17 mouse cellular contexts compared by ENCODE assay signal in the genomic region with DNA sequence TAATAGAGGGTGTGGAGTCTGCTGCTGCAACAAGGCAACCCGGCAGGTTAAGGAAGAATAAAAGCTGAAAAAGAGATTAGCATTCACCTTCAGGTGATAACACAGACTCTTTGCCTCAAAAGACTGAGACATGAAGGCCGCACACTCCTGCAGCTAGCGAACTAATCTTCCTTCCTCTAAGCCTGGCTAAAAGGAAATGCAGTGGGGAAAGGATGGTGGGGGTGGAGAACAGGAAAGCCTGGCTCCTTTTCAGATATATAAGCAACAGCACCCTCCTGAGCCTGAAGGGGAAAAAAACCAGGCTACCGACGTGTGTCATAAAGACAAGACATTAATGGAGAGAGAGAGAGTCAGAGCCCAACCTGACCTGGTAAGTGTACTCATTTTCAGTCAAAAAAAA.
A peak's percentile ranks its signal among the peaks of the same experiment; 100 is the strongest.
DNase-seq lines count a peak whose midpoint lies in the region; ATAC-seq lines count a peak whose summit lies in the region.
"Had no signal": no experiment of that assay in that cellular context is flagged by ENCODE, and none has a peak within 500 bp of the region (broad histone marks: within the 10 kb centered on the region; RNA-seq: fewer than 3 reads in every experiment).

No protein-coding gene starts in this region.

- DNase-seq in embryo, embryonic 10 days (ENCODE audit: low spot score) = peak; percentile 7
- no peak for DNase-seq in embryo, embryonic 10.5 days (ENCODE audit: low spot score)
- peak; percentile 15 for DNase-seq in kidney, postnatal 10 days
- no peak for DNase-seq in kidney, adult 8-10 months
- no peak for DNase-seq in midbrain, embryonic 11.5 days (ENCODE audit: low spot score, missing footprints)
- peak; percentile 22 for DNase-seq in telencephalon, adult 2 months (ENCODE audit: low read depth, low spot score)
- no peak for DNase-seq in spleen, postnatal 4 days (ENCODE audit: low spot score in 2 of 2)
- DNase-seq: cerebellum, adult 18-20 months; gastrocnemius, postnatal 14 days; kidney, postnatal 14 days; spleen, adult 18-20 months; thymus, adult 2 months had no signal

- H3K4me2 ChIP-seq in midbrain, embryonic 15.5 days = no peak overlapping the region
- H3K4me2 ChIP-seq in midbrain, embryonic 11.5 days = no peak overlapping the region
- H3K4me2 ChIP-seq: limb, embryonic 15.5 days; neural tube, embryonic 12.5 days had no signal

- H3K4me3 ChIP-seq in midbrain, embryonic 15.5 days = no peak overlapping the region
- H3K4me3 ChIP-seq in midbrain, embryonic 11.5 days (ENCODE audit: low read depth, low read length) = no peak overlapping the region
- H3K4me3 ChIP-seq: embryonic facial prominence, embryonic 10.5 days; limb, embryonic 15.5 days; neural tube, embryonic 12.5 days had no signal

- H3K27ac ChIP-seq in midbrain, embryonic 15.5 days = no peak overlapping the region
- H3K27ac ChIP-seq in midbrain, embryonic 11.5 days (ENCODE audit: low read depth, low read length) = no peak overlapping the region
- H3K27ac ChIP-seq: embryonic facial prominence, embryonic 10.5 days; limb, embryonic 15.5 days; neural tube, embryonic 12.5 days had no signal

- ATAC-seq in midbrain, embryonic 15.5 days (replicated peaks) = peak; percentile 51
- no peak for ATAC-seq in midbrain, embryonic 11.5 days (ENCODE audit: low FRiP score)
- ATAC-seq: hindbrain, embryonic 16.5 days had no signal

- H3K36me3 ChIP-seq in midbrain, embryonic 15.5 days (replicated peaks) = no peaks in the 10 kb centered on the region
- H3K36me3 ChIP-seq in midbrain, embryonic 11.5 days (ENCODE audit: control insufficient read depth, insufficient read depth, low read length) = no peaks in the 10 kb centered on the region
- H3K36me3 ChIP-seq: embryonic facial prominence, embryonic 10.5 days; neural tube, embryonic 12.5 days had no signal

- no peak overlapping the region for H3K9ac ChIP-seq in midbrain, embryonic 15.5 days
- no peak overlapping the region for H3K9ac ChIP-seq in midbrain, embryonic 11.5 days (ENCODE audit: low read length)
- H3K9ac ChIP-seq: limb, embryonic 15.5 days; neural tube, embryonic 12.5 days had no signal

- 0 out of 2 replicates have a peak, but pooled peaks cover 5% of the 10 kb centered on the region for H3K4me1 ChIP-seq in midbrain, embryonic 15.5 days
- no peaks in the 10 kb centered on the region for H3K4me1 ChIP-seq in midbrain, embryonic 11.5 days (ENCODE audit: control insufficient read depth, insufficient read depth, low read length)
- H3K4me1 ChIP-seq: embryonic facial prominence, embryonic 10.5 days; limb, embryonic 15.5 days; neural tube, embryonic 12.5 days had no signal

- 30% methylated on average over 5 of the region's 5 CpGs for WGBS in midbrain, embryonic 15.5 days
- 58% methylated on average over 5 of the region's 5 CpGs for WGBS in midbrain, embryonic 11.5 days

- no peaks in the 10 kb centered on the region for H3K27me3 ChIP-seq in midbrain, embryonic 15.5 days (replicated peaks)
- H3K27me3 ChIP-seq in midbrain, embryonic 11.5 days (ENCODE audit: control insufficient read depth, insufficient read depth, low read length) = no peaks in the 10 kb centered on the region
- H3K27me3 ChIP-seq: limb, embryonic 15.5 days; neural tube, embryonic 12.5 days had no signal

- 0 out of 2 replicates have a peak, but pooled peaks cover 2% of the 10 kb centered on the region for H3K9me3 ChIP-seq in midbrain, embryonic 15.5 days
- no peaks in the 10 kb centered on the region for H3K9me3 ChIP-seq in midbrain, embryonic 11.5 days (ENCODE audit: control insufficient read depth, low read length)
- H3K9me3 ChIP-seq: embryonic facial prominence, embryonic 10.5 days; limb, embryonic 15.5 days; neural tube, embryonic 12.5 days had no signal

Comparison
In these comparisons a context has a peak if more than half of its experiments do, and no peak if none do; other contexts are left out.
1. DNase-seq: peak in embryo, embryonic 10 days (single experiment), kidney, postnatal 10 days (single experiment) and telencephalon, adult 2 months (single experiment); none in embryo, embryonic 10.5 days (single experiment), kidney, adult 8-10 months (0 of 2), midbrain, embryonic 11.5 days (single experiment) and spleen, postnatal 4 days (0 of 2).